Mouse (Mus musculus) bone marrow, adult 2 months (tissue): ENCODE data around the gene B3galnt1.

Experiments
- CTCF ChIP-seq: fragments of 200-500 bp; IDR thresholded peaks from 2 replicates; pipeline ENCODE4 v1.5.1; 2011; ENCODE audit warnings: low read length, control low read depth; ENCODE audit not compliant: control insufficient read depth, insufficient read depth
- POLR2A ChIP-seq: fragments of 200-500 bp; IDR thresholded peaks from 2 replicates; pipeline ENCODE4 v1.6.1; 2011; ENCODE audit warnings: low read depth, mild to moderate bottlenecking, control low read depth, low read length, borderline replicate concordance; ENCODE audit not compliant: control insufficient read depth

- TF ChIP-seq CTCF (no peak), POLR2A (no peak)
Measured at GRCm38 (mm10) chr3:69525072-69525529, 73.7 kb downstream of the B3galnt1 start.
